Mouse (Mus musculus) cerebellum, postnatal 10 days (tissue): ENCODE measurements around the gene Gm49394.

ENCODE experiments used
- DNase-seq, 2 experiments: peaks; one replicate each; pipeline ENCODE4 v3.0.0; 2021; ENCODE audit warnings: mixed read lengths in 2 of 2

The Gm49394 gene

GRCm38 (mm10) chr7:142658681-142659180 is 11.0 kb downstream of the Gm49394 start:
- DNase-seq = peak; percentile 25 to 35

GRCm38 (mm10) chr7:142657821-142658614 is 11.7 kb downstream of the Gm49394 start:
- peak; percentile 29 to 32 for DNase-seq

- no peak for DNase-seq
Observed at GRCm38 (mm10) chr7:142657341-142657791, 12.4 kb downstream of the Gm49394 start.

- peak in 1 of 2 experiments; percentile 21 for DNase-seq
Observed at GRCm38 (mm10) chr7:142656055-142656454, 13.7 kb downstream of the Gm49394 start.

- no peak for DNase-seq
Observed at GRCm38 (mm10) chr7:142655633-142656032, 14.1 kb downstream of the Gm49394 start.

GRCm38 (mm10) chr7:142653726-142654125 is 16.0 kb downstream of the Gm49394 start:
- peak in 1 of 2 experiments; percentile 15 for DNase-seq

- DNase-seq = peak in 1 of 2 experiments; percentile 26
Observed at GRCm38 (mm10) chr7:142646676-142647075, 23.1 kb downstream of the Gm49394 start.

- peak in 1 of 2 experiments; percentile 20 for DNase-seq
Observed at GRCm38 (mm10) chr7:142645045-142645444, 24.7 kb downstream of the Gm49394 start.

- peak; percentile 54 to 65 for DNase-seq
Observed at GRCm38 (mm10) chr7:142636178-142636577, 33.6 kb downstream of the Gm49394 start.

GRCm38 (mm10) chr7:142630691-142631090 is 39.1 kb downstream of the Gm49394 start:
- DNase-seq = peak; percentile 85 to 90

GRCm38 (mm10) chr7:142629806-142630205 is 39.9 kb downstream of the Gm49394 start:
- peak; percentile 33 to 50 for DNase-seq

- no peak for DNase-seq
Observed at GRCm38 (mm10) chr7:142622180-142622579, 47.6 kb downstream of the Gm49394 start.

- no peak for DNase-seq
Observed at GRCm38 (mm10) chr7:142613077-142613476, 56.7 kb downstream of the Gm49394 start.

- peak; percentile 85 to 86 for DNase-seq
Observed at GRCm38 (mm10) chr7:142610627-142611406, 58.9 kb downstream of the Gm49394 start.

GRCm38 (mm10) chr7:142600921-142601320 is 68.8 kb downstream of the Gm49394 start:
- DNase-seq = no peak
